Mouse (Mus musculus) brain, embryonic 14.5 days (tissue): ENCODE results near the gene Ncapd2. TPM values are rescaled to one million over a fixed set of nuclear protein-coding genes. Genes with fewer than 3 reads are reported as not detected.

ENCODE experiments used
- DNase-seq: peaks from one replicate; pipeline ENCODE4 v3.0.0-alpha.2; 2011; ENCODE audit warnings: low read depth
- CTCF ChIP-seq: fragments of 200-500 bp; IDR thresholded peaks from 2 replicates; pipeline ENCODE4 v1.5.1; 2012; ENCODE audit warnings: inconsistent platforms, mild to moderate bottlenecking, moderate library complexity, borderline replicate concordance; ENCODE audit not compliant: insufficient read depth, insufficient read length; ENCODE audit errors: extremely low read depth
- POLR2A ChIP-seq: fragments of 200-500 bp; IDR thresholded peaks from 2 replicates; pipeline ENCODE4 v1.6.1; 2012; ENCODE audit warnings: mild to moderate bottlenecking, inconsistent platforms, borderline replicate concordance; ENCODE audit not compliant: poor library complexity, insufficient read depth, insufficient read length, severe bottlenecking; ENCODE audit errors: extremely low read depth
- polyA plus RNA-seq: library from polyadenylated mRNA; depleted of rRNA; stranded (reverse); fragments of >200 nt; gene quantifications from 2 replicates; pipeline ENCODE4 v1.2.3, GENCODE M21; 2012

Ncapd2 gene
- polyA plus RNA-seq, 1 experiment: 169 TPM

GRCm38 (mm10) chr6:125152212-125153017, 39.1 kb downstream of the Ncapd2 start:
- DNase-seq: no peak
- no peak for TF ChIP-seq CTCF
- TF ChIP-seq POLR2A: no peak

GRCm38 (mm10) chr6:125149569-125149950, 41.9 kb downstream of the Ncapd2 start:
- TF ChIP-seq POLR2A (no peak), CTCF (no peak)
- no peak for DNase-seq

GRCm38 (mm10) chr6:125148926-125149568, 42.5 kb downstream of the Ncapd2 start:
- no peak for DNase-seq
- TF ChIP-seq CTCF (no peak), POLR2A (no peak)

- TF ChIP-seq CTCF (no peak), POLR2A (no peak)
- no peak for DNase-seq
Observed at GRCm38 (mm10) chr6:125148251-125148925, 43.1 kb downstream of the Ncapd2 start.

GRCm38 (mm10) chr6:125147329-125147728, 44.2 kb downstream of the Ncapd2 start:
- TF ChIP-seq POLR2A (no peak), CTCF (no peak)

GRCm38 (mm10) chr6:125146797-125147196, 44.7 kb downstream of the Ncapd2 start:
- no peak for DNase-seq
- TF ChIP-seq CTCF: no peak
- no peak for TF ChIP-seq POLR2A

More at GRCm38 (mm10) chr6:125147329-125147728, 44.2 kb downstream of the Ncapd2 start:
- no peak for DNase-seq

GRCm38 (mm10) chr6:125146148-125146547, 45.4 kb downstream of the Ncapd2 start:
- DNase-seq: no peak

GRCm38 (mm10) chr6:125145479-125145951, 46.0 kb downstream of the Ncapd2 start:
- DNase-seq: no peak
- TF ChIP-seq POLR2A: no peak
- no peak for TF ChIP-seq CTCF

More at GRCm38 (mm10) chr6:125146148-125146547, 45.4 kb downstream of the Ncapd2 start:
- TF ChIP-seq POLR2A (no peak), CTCF (no peak)

GRCm38 (mm10) chr6:125145001-125145400, 46.5 kb downstream of the Ncapd2 start, which contains the start of gene Iffo1:
TSS of gene Iffo1 (plus strand) at chr6:125145241.
- TF ChIP-seq CTCF (peak; percentile 63), POLR2A (no peak)

GRCm38 (mm10) chr6:125143904-125144303, 47.6 kb downstream of the Ncapd2 start:
- no peak for TF ChIP-seq CTCF
- no peak for TF ChIP-seq POLR2A
- DNase-seq: no peak

More at GRCm38 (mm10) chr6:125145001-125145400, 46.5 kb downstream of the Ncapd2 start, which contains the start of gene Iffo1:
- DNase-seq: peak; percentile 97

GRCm38 (mm10) chr6:125143128-125143527, 48.4 kb downstream of the Ncapd2 start:
- TF ChIP-seq POLR2A (no peak), CTCF (no peak)
- no peak for DNase-seq
